Mouse (Mus musculus): ENCODE measurements around the gene Cox5a. TPM values are rescaled to one million over a fixed set of nuclear protein-coding genes. Genes with fewer than 3 reads are reported as not detected.

Cox5a gene
- polyA plus RNA-seq, 1 experiment: 607 TPM

DNA sequence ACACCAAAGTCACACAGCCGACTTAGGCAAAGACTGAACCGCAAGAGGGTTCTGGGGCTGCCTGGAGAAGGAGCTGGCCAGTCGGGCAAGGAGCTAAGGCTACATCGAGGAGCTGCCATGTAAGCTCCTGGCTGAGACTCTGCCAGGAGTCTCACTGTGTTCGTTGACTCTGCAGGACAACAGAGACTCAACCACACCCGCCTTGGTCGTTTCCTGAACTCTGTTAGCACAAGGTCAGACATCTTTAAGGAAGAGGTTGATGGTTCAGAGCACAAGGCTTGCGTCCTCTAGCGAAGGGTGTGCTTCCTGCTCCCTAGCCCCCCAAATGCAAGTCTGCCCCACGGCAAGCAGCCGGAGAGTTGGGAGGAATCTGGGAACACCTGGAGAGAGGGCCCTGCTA lies 26.8 kb downstream of the Cox5a start:
- Histone ChIP-seq H3K4me3 (replicated peaks; ENCODE audit: insufficient read depth, low read depth, low read length) (no peak overlapping the region), H3K27ac (ENCODE audit: insufficient read depth, low read length) (no peak overlapping the region), H3K27me3 (ENCODE audit: control insufficient read depth, insufficient read depth, low read length) (no peaks in the 10 kb centered on the region), H3K4me1 (ENCODE audit: control insufficient read depth, insufficient read depth, low read length) (peaks cover 23% of the 10 kb centered on the region)
- TF ChIP-seq POLR2A (IDR thresholded peaks at IDR 0.05; ENCODE audit: borderline replicate concordance, insufficient read depth, low read length) (no peak), CTCF (IDR thresholded peaks at IDR 0.05; ENCODE audit: borderline replicate concordance, insufficient read depth, low read depth, low read length) (no peak)
- DNase-seq: no peak
- 71% methylated on average over 11 of the region's 11 CpGs for WGBS

DNA sequence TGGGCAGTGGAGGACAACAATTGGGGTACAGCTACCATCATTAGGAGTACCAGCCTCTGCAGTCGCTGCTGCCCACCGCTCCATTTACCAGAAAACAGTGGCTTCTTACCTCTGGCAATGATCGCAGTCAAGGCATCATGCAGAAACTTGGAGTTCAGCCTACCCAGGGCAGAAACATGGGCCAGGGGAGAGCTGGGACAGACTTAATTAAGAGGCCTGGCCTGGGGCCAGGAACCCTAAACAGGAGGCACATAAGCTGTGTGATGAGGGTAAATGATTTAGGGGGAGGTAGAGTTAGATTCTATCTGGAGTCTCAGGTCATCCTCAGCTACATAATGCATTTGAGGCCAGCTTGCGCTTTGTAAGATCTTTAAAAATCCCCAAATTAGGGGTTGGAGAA lies 28.1 kb downstream of the Cox5a start:
- Histone ChIP-seq H3K27me3 (ENCODE audit: control insufficient read depth, insufficient read depth, low read length) (no peaks in the 10 kb centered on the region), H3K4me1 (ENCODE audit: control insufficient read depth, insufficient read depth, low read length) (peaks cover 23% of the 10 kb centered on the region), H3K4me3 (replicated peaks; ENCODE audit: insufficient read depth, low read depth, low read length) (no peak overlapping the region), H3K27ac (ENCODE audit: insufficient read depth, low read length) (no peak overlapping the region)
- WGBS: 20% methylated on average over 4 of the region's 4 CpGs
- DNase-seq: peak in 1 of 2 experiments; percentile 34
- no peak for TF ChIP-seq CTCF (IDR thresholded peaks at IDR 0.05; ENCODE audit: borderline replicate concordance, insufficient read depth, low read depth, low read length)
- TF ChIP-seq POLR2A (IDR thresholded peaks at IDR 0.05; ENCODE audit: borderline replicate concordance, insufficient read depth, low read length): no peak

DNA sequence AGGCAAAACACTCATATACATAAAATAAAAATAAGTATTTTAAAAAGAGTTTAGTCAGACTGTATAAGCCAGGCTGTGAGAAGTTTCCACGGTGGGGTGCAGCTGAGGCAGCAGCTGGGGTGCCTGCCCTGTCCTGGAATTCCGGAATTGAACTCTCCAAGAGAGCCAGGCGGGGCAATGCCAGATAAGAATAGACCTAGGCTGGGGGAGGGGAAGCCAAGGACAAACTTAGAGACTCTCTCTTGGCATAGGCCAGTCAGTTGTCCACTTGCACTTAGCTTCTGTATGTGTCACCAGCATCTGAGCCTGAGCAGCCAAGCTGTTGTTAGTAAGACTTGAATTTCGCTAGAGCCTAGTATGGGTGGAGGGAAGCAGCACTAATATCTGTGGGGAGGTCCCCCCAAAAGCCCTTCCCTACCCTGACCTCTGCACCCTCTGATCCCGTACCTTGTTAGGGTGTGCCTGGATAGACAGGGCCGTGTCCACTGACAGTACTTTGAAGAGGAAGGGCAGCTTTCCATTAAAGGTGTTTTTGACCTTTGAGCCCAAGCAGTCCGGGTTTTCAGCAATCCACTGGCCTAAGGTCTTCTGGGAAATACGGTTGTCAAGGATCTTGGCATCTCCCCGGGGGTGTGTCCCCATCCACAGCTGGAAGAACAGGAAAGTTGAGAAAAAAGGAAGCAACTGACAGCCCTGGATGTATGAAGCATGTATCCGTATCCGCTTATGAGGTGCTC lies 29.2 kb downstream of the Cox5a start:
- 86% methylated on average over 11 of the region's 11 CpGs for WGBS
- H3K4me3 ChIP-seq (replicated peaks; ENCODE audit: insufficient read depth, low read depth, low read length): no peak overlapping the region
- peak in 1 of 2 experiments; percentile 8 for DNase-seq
- no peaks in the 10 kb centered on the region for H3K27me3 ChIP-seq (ENCODE audit: control insufficient read depth, insufficient read depth, low read length)
- no peak overlapping the region for H3K27ac ChIP-seq (ENCODE audit: insufficient read depth, low read length)
- TF ChIP-seq POLR2A (IDR thresholded peaks at IDR 0.05; ENCODE audit: borderline replicate concordance, insufficient read depth, low read length) (no peak), CTCF (IDR thresholded peaks at IDR 0.05; ENCODE audit: borderline replicate concordance, insufficient read depth, low read depth, low read length) (no peak)
- peaks cover 23% of the 10 kb centered on the region for H3K4me1 ChIP-seq (ENCODE audit: control insufficient read depth, insufficient read depth, low read length)

DNA sequence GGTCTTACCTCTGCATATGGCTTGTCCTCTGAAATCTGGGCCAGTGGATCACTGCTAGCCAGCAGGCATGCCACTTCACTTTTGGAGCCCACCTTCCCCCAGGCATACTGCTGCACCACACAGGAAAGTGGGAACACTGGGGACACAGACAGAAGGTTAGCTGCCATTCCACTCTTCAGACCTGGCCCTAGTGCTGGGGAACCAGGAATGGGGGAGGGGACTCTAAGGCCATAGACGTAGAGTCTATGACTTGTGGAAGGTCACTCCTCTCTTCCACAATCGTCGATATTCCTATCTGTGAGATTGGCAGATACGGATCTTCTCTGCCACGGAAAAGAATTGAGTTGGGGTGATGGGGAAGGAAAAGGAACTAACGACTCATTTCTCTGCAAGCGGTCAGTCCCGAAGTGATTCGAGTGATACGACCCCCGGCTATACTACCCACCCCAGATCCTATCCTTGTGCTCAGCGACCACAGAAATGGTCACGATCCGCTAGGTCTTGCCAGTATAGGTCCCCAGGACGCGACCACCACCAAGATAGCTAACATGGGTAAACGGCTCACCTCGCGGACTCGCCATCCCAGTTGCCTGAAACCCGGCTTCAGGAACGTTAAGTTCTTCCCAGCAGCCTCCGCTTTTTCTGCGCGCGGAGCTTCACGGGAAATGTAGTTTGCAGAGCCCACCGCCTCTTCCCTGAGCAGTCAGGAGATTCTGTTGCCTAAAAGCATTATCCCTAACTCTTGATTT lies 31.2 kb downstream of the Cox5a start, which contains the start of gene Mpi:
Mpi (minus strand) TSS at position 625 of the 749 bp plus-strand sequence.
- H3K4me1 ChIP-seq (ENCODE audit: control insufficient read depth, insufficient read depth, low read length): peaks cover 20% of the 10 kb centered on the region

DNA sequence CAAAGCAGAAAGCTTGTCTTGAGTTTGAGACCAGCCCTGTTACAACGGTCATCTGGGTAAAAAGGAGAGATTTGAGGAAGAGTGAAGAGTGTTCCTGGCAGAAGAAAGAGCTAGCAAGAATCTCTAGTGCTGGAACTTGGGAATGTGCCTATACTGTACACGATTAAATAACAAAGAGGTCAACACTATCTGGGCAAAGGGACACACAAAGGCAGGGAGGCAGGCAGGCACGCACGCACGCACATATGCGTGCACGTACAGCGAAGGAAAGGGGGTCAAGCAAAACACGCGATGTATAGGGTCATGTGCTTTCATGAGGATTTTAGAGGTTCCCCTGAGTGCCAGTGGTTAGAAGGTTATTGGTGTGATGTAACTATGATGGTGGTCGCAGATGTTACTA lies 32.0 kb downstream of the Cox5a start:
- no peak overlapping the region for H3K27ac ChIP-seq (ENCODE audit: insufficient read depth, low read length)
- WGBS: 82% methylated on average over 11 of the region's 11 CpGs
- no peaks in the 10 kb centered on the region for H3K27me3 ChIP-seq (ENCODE audit: control insufficient read depth, insufficient read depth, low read length)

More for the DNA sequence above, 31.2 kb downstream of the Cox5a start, which contains the start of gene Mpi:
- WGBS: under 1% methylated on average over 28 of the region's 28 CpGs
- peak within 1 kb of the TSS; percentile 81 for H3K4me3 ChIP-seq (replicated peaks; ENCODE audit: insufficient read depth, low read depth, low read length)
- no peaks in the 10 kb centered on the region for H3K27me3 ChIP-seq (ENCODE audit: control insufficient read depth, insufficient read depth, low read length)
- 0 out of 2 replicates have a peak within 1 kb of the TSS, but pooled peaks have one; percentile 8 for H3K27ac ChIP-seq (ENCODE audit: insufficient read depth, low read length)
- peak; percentile 72 to 78 for DNase-seq
- TF ChIP-seq POLR2A (IDR thresholded peaks at IDR 0.05; ENCODE audit: borderline replicate concordance, insufficient read depth, low read length) (peak; percentile 77; the same call in 1 of the 2 replicates), CTCF (IDR thresholded peaks at IDR 0.05; ENCODE audit: borderline replicate concordance, insufficient read depth, low read depth, low read length) (no peak)

DNA sequence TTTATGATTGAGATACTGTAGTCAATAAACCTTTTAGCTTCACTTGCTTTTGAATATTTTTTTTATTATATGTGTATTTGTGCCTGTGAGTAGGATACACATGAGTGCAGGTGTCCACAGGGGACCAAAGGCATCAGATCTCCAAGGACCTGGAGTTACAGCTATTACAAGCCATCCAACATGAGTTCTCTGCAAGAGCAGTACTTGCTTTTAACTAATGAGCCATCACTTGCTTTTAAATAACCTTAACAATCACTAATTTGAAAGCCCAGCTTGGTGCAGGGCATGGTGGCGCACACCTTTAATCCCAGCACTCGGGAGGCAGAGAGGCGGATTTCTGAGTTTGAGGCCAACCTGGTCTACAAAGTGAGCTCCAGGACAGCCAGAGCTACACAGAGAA lies 33.7 kb downstream of the Cox5a start:
- no peak for DNase-seq
- 66% methylated on average over 3 of the region's 3 CpGs for WGBS
- Histone ChIP-seq H3K27me3 (ENCODE audit: control insufficient read depth, insufficient read depth, low read length) (no peaks in the 10 kb centered on the region), H3K4me3 (replicated peaks; ENCODE audit: insufficient read depth, low read depth, low read length) (no peak overlapping the region), H3K27ac (ENCODE audit: insufficient read depth, low read length) (no peak overlapping the region), H3K4me1 (ENCODE audit: control insufficient read depth, insufficient read depth, low read length) (no peaks in the 10 kb centered on the region)
- no peak for TF ChIP-seq CTCF (IDR thresholded peaks at IDR 0.05; ENCODE audit: borderline replicate concordance, insufficient read depth, low read depth, low read length)
- TF ChIP-seq POLR2A (IDR thresholded peaks at IDR 0.05; ENCODE audit: borderline replicate concordance, insufficient read depth, low read length): no peak

More for the DNA sequence above, 32.0 kb downstream of the Cox5a start:
- Histone ChIP-seq H3K4me3 (replicated peaks; ENCODE audit: insufficient read depth, low read depth, low read length) (no peak overlapping the region), H3K4me1 (ENCODE audit: control insufficient read depth, insufficient read depth, low read length) (peaks cover 12% of the 10 kb centered on the region)
- no peak for DNase-seq
- TF ChIP-seq POLR2A (IDR thresholded peaks at IDR 0.05; ENCODE audit: borderline replicate concordance, insufficient read depth, low read length) (no peak), CTCF (IDR thresholded peaks at IDR 0.05; ENCODE audit: borderline replicate concordance, insufficient read depth, low read depth, low read length) (no peak)

DNA sequence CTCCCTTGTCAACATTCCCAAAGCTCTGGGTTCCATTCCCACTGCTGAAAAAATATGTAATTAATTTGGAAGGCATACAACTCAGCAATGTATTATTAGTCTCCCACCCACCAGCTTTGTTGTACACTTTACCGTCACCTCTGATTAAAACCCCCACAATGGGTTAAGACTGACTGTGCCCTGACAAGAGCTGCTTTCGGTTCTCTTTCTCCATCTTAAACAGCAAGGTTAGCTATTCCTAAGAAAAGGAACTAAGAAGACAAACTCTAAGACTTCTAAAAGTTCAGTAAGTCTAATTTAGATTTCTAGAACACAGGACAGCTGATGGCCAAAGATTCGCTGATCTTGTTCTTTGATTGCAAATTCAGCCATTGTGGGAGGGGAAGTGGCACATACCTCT lies 36.1 kb downstream of the Cox5a start:
- Histone ChIP-seq H3K4me1 (ENCODE audit: control insufficient read depth, insufficient read depth, low read length) (peaks cover 4% of the 10 kb centered on the region; the same call in 1 of the 2 replicates), H3K27me3 (ENCODE audit: control insufficient read depth, insufficient read depth, low read length) (no peaks in the 10 kb centered on the region), H3K27ac (ENCODE audit: insufficient read depth, low read length) (no peak overlapping the region), H3K4me3 (replicated peaks; ENCODE audit: insufficient read depth, low read depth, low read length) (no peak overlapping the region)
- no peak for DNase-seq
- no peak for TF ChIP-seq CTCF (IDR thresholded peaks at IDR 0.05; ENCODE audit: borderline replicate concordance, insufficient read depth, low read depth, low read length)
- no peak for TF ChIP-seq POLR2A (IDR thresholded peaks at IDR 0.05; ENCODE audit: borderline replicate concordance, insufficient read depth, low read length)
- 80% methylated on average over 3 of the region's 3 CpGs for WGBS

All from cerebellum, adult 2 months (tissue).